Mouse (Mus musculus): ENCODE results near the gene Hes7.

The Hes7 gene

GRCm38 (mm10) chr11:69120221-69121000 is at the start of gene Hes7:
Hes7 (plus strand) TSS chr11:69120404.
- peak; percentile 68 for DNase-seq (ENCODE audit: extremely low spot score, low spot score)

DNA sequence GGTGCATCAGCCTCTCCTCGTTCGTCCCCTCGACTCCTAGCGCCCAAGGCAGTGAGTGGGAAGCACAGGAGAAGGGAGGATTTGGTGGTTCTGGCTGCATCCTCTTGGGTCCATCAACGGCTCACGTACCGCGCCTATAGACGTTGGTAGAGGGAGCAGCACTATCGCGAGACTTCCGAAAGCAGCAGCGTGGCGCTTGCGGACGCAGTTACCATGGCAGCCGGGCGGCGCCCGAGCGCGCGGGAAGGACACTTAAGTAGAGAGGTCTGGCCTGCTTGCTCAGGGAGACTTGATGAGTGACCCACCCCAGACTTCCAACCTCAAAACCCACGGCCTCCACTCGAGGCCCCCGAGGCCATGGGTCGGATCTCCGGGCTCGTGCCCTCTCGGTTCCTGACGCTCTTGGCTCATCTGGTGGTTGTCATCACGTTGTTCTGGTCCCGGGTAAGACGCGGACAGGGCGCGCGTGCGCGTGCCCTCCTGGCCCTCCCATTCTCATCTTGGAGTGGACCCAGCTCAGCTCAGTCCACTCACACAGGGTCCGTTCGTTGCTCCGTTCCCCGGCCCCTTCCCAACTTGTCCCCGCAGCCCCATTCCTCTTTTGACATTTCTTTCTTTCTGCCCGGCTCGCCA is 49.5 kb upstream of the Hes7 start, which contains the start of gene Tmem107:
Gene Tmem107 (plus strand): TSS at position 217 of the 633 bp plus-strand sequence.
- DNase-seq (ENCODE audit: extremely low spot score, low spot score), result peak; percentile 92

GRCm38 (mm10) chr11:69071262-69071661 is 48.9 kb upstream of the Hes7 start:
- DNase-seq (ENCODE audit: extremely low spot score, low spot score), result no peak

DNA sequence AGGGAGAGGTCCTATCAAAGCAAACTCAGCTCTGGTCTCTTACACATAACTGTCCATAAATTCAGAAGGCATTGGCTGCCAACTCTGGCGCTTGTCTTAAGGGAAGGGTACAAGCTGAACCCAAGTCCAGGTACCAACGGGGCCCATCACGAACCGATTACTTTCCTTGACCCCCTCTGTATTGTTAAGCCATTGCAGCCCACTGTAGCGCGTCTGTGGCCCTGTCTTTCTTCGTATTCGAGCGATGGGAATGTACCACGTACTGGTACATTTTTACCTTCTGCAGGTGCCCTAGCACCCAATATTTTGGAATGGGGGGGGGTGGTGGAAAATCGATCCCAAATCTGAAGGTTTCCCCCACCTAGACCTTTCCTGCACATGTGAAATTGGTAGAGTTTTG is 48.0 kb upstream of the Hes7 start:
- DNase-seq (ENCODE audit: extremely low spot score, low spot score), result no peak

- DNase-seq (ENCODE audit: extremely low spot score, low spot score), result no peak
Observed at GRCm38 (mm10) chr11:69072666-69073064, 47.5 kb upstream of the Hes7 start.

- peak; percentile 78 for DNase-seq (ENCODE audit: extremely low spot score, low spot score)
Observed at GRCm38 (mm10) chr11:69073065-69073888, 46.9 kb upstream of the Hes7 start.

GRCm38 (mm10) chr11:69073951-69074775 is 46.0 kb upstream of the Hes7 start:
- DNase-seq (ENCODE audit: extremely low spot score, low spot score), result no peak

DNA sequence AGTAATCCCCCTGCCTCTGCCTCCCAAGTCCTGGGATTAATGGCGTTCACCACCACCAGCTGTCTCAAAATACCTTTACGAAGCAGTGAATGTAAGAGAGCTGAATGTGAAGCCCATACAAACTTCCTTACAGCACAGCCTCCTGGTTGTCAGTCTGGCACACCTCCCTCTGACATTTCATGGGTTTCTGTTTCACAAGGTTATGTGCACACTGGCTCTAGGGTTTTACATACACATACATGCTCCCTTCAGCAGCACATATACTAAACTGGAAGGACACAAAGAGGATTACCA is 45.5 kb upstream of the Hes7 start:
- no peak for DNase-seq (ENCODE audit: extremely low spot score, low spot score)

DNA sequence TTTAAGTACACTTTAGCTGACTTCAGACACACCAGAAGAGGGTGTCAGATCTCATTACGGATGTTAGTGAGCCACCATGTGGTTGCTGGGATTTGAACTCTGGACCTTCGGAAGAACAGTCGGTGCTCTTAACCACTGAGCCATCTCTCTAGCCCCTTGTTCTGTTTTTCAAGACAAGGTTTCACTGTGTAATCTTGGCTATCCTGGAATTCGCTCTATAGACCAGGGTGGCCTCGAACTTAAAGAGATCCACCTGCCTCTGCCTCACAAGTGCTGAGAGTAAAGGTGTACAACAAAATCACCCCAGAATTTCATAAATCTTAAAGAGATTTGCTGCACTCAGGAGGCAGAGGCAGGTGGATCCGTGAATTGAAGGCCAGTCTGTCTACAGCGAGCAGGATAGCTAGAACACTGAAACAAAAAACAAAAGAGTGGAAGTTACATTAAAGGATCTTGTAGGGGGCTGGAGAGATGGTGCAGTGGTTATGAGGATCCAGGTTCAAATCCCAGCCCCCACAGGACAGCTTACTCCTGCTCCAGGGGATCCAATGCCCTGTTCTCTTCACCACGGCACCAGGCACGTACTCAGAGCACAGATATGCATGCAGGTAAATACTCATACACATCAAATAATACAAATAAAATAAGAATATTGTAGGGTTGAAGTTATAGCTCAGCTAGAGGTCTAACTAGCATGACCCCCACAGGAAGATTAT is 44.3 kb upstream of the Hes7 start:
- no peak for DNase-seq (ENCODE audit: extremely low spot score, low spot score)

- no peak for DNase-seq (ENCODE audit: extremely low spot score, low spot score)
Observed at GRCm38 (mm10) chr11:69076572-69076971, 43.6 kb upstream of the Hes7 start.

- DNase-seq (ENCODE audit: extremely low spot score, low spot score), result no peak
Observed at GRCm38 (mm10) chr11:69077316-69077715, 42.9 kb upstream of the Hes7 start.

GRCm38 (mm10) chr11:69078041-69078440 is 42.2 kb upstream of the Hes7 start:
- no peak for DNase-seq (ENCODE audit: extremely low spot score, low spot score)

- no peak for DNase-seq (ENCODE audit: extremely low spot score, low spot score)
Observed at GRCm38 (mm10) chr11:69078805-69079438, 41.3 kb upstream of the Hes7 start.

GRCm38 (mm10) chr11:69080102-69080854 is 39.9 kb upstream of the Hes7 start:
- DNase-seq (ENCODE audit: extremely low spot score, low spot score), result no peak

GRCm38 (mm10) chr11:69080855-69081222 is 39.4 kb upstream of the Hes7 start:
- no peak for DNase-seq (ENCODE audit: extremely low spot score, low spot score)

DNA sequence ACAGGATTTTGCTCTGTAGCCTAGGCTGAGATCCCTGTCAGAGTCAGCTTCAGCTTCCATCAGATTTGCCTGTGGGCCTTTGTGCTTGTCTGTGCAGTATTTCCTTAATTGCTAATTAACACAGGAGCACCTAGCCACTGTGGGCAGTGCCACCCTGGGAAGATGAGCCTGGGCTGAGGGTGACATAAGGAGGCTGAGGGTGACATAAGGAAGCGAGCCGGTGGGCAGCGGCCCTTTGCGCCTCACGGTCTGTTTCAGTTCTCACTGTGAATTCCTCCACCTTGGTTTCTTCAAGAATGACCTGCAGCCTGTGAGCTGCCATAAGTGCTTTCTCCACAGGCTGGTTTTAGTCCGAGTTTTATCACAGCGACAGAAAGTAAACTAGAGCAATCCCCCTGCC is 38.6 kb upstream of the Hes7 start:
- no peak for DNase-seq (ENCODE audit: extremely low spot score, low spot score)

DNA sequence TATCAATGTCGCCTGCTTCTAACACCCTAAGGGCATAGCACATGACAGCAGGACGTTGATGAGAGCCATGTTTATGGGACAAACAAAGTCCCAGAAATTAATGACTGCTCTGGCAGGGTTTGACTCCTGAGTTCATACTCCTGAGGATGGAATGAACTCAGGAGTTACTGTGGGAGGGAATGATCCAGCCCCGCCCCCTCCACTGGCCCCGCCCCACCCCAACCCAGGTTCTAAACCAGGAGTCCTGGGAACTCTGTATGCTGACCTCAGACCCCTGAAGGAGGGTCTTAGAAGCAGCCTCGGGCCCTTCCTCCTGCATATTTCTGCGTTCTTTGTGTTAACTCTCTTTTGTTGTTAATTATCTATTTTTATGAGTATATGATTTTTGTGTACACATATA is 34.6 kb upstream of the Hes7 start:
- no peak for DNase-seq (ENCODE audit: extremely low spot score, low spot score)

- no peak for DNase-seq (ENCODE audit: extremely low spot score, low spot score)
Observed at GRCm38 (mm10) chr11:69086390-69086789, 33.8 kb upstream of the Hes7 start.

- DNase-seq (ENCODE audit: extremely low spot score, low spot score), result no peak
Observed at GRCm38 (mm10) chr11:69087082-69087481, 33.1 kb upstream of the Hes7 start.

- DNase-seq (ENCODE audit: extremely low spot score, low spot score), result no peak
Observed at GRCm38 (mm10) chr11:69087597-69087996, 32.6 kb upstream of the Hes7 start.
